Mouse (Mus musculus) CH12.LX (cell line): Measurements from ENCODE around the gene Ubc.

Experiments used
- CTCF ChIP-seq, 2 experiments: IDR thresholded peaks in 1 of 2; conservative IDR thresholded peaks in 1 of 2; 2 replicates each; pipeline ENCODE4 v1.5.1; 2011 to 2012; ENCODE audit warnings: low read depth in 2 of 2, low read length in 2 of 2, improper control_type of control experiment in 1 of 2, inconsistent platforms in 1 of 2, mild to moderate bottlenecking in 1 of 2, moderate library complexity in 1 of 2
- EP300 ChIP-seq: IDR thresholded peaks from 2 replicates; pipeline ENCODE4 v1.6.1; 2011; ENCODE audit warnings: low read length, improper control_type of control experiment
- MAZ ChIP-seq: IDR thresholded peaks from 2 replicates; pipeline ENCODE4 v1.6.1; 2012; ENCODE audit warnings: low read depth, mild to moderate bottlenecking, inconsistent platforms, low read length, improper control_type of control experiment, moderate library complexity
- POLR2A ChIP-seq: IDR thresholded peaks from 2 replicates; pipeline ENCODE4 v1.6.1; 2011; ENCODE audit warnings: low read depth, mild to moderate bottlenecking, improper control_type of control experiment, low read length
- RCOR1 ChIP-seq: conservative IDR thresholded peaks from 2 replicates; pipeline ENCODE4 v1.6.1; 2012; ENCODE audit warnings: low read depth, mild to moderate bottlenecking, inconsistent platforms, low read length, improper control_type of control experiment
- ZKSCAN1 ChIP-seq: IDR thresholded peaks from 2 replicates; pipeline ENCODE4 v1.6.1; 2012; ENCODE audit warnings: low read depth, inconsistent platforms, low read length, improper control_type of control experiment, borderline replicate concordance
- ZMIZ1 ChIP-seq: IDR thresholded peaks from 2 replicates; pipeline ENCODE4 v1.6.1; 2012; ENCODE audit warnings: low read depth, mild to moderate bottlenecking, inconsistent platforms, low read length, improper control_type of control experiment
- ZNF384 ChIP-seq: IDR thresholded peaks from 2 replicates; pipeline ENCODE4 v1.6.1; 2012; ENCODE audit warnings: low read depth, low read length, improper control_type of control experiment, inconsistent platforms

DNA sequence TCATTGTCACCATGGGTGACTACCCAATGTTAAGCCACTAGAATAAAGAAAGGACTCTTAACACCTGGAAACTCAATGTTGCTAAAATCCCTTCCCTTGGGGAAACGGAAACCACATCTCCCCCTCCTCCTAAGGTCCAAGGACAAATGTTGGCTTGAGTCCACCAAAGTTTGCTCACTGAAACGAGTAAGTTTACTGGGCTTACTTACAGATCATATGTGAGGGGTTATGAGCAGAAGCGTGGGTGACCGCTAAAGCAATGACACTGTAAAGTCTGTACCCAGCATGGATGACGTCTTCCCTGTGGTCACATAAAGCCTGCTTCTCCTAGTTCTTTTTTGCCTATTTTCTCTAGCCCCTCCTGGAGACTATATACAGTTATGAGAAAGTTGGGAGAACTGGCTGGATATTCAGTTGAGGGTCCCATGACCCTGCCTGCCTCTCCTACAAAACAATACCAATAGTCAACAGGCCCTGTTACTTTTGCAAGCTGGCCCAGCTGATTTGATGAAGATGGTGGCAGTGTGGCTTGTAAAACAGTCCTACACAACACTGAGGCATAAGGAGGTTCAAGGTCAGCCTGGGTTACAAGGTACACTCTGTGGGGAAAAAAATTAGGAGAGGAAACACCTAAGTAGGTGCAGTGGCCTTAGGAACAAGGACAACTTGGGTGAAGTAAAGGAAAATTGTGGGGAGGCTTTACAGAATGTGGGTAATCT is 7.9 kb downstream of the Ubc start:
- TF ChIP-seq EP300 (no peak), CTCF (conservative IDR thresholded peaks at IDR 0.05 in 1 of 2, IDR thresholded peaks at IDR 0.05 in 1 of 2; ENCODE audit: low read depth in 2 of 2, low read length in 2 of 2) (no peak; a peak in 1 of 4 replicates), RCOR1 (no peak), POLR2A (no peak), MAZ (no peak), ZKSCAN1 (no peak), ZNF384 (no peak), ZMIZ1 (0 out of 2 replicates have a peak, but pooled peaks have one; percentile 55)
